17 mouse cellular contexts compared by ENCODE assay signal in the genomic region with DNA sequence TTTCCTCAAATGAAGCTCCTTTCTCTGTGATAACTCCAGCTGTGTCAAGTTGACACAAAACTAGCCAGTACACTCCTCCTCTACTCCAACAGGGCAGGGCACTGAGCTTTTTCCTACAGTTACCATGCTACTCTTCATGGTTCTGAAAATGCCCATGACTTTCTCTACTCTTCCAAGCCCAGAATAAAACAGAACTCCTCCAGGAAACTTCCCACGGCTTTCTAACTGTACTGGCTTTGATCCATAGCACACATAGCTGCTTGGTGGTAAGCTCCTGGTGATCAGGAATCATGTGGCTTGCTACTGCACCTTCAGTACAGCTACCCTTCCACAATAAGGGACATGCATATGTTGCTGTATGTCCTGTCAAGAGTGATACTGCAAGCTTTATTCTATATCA.
"Had no signal": no experiment of that assay in that cellular context is flagged by ENCODE, and none has a peak within 500 bp of the region (broad histone marks: within the 10 kb centered on the region; RNA-seq: fewer than 3 reads in every experiment).

No protein-coding gene starts in this region.

- ATAC-seq: hindbrain, postnatal 0 days; intestine, embryonic 16.5 days; liver, embryonic 12.5 days had no signal

- DNase-seq: gastrocnemius, postnatal 14 days; gastrocnemius, postnatal 36 days; heart, adult 11 months; heart, adult 2 months; heart, postnatal 14 days; heart, postnatal 36 days; kidney, adult 11 months; kidney, adult 2 months; kidney, adult 9 months; kidney, postnatal 14 days; kidney, postnatal 36 days; layer of hippocampus, adult 9-11 months; layer of hippocampus, postnatal 36 days; left cerebral cortex, postnatal 4 days had no signal
